Mouse (Mus musculus): ENCODE results near the gene Scg3. TPM values are rescaled to one million over a fixed set of nuclear protein-coding genes. Genes with fewer than 3 reads are reported as not detected.
A peak's percentile ranks its signal among the peaks of the same experiment; 100 is the strongest.
"Not testable (repeated sequence)": the region's sequence is repeated elsewhere in the genome, so short reads cannot be mapped to it uniquely, and the experiment has no call there.

Scg3 gene
- polyA plus RNA-seq, 1 experiment = not detected

- Histone ChIP-seq H3K4me1 (ENCODE audit: control insufficient read depth, insufficient read depth, low read length) (no peaks in the 10 kb centered on the region), H3K27ac (ENCODE audit: insufficient read depth, low read length) (no peak overlapping the region), H3K36me3 (ENCODE audit: control insufficient read depth, insufficient read depth, low read length, poor library complexity, severe bottlenecking) (no peaks in the 10 kb centered on the region), H3K9ac (ENCODE audit: low read depth, poor library complexity, severe bottlenecking) (peak overlapping the region; percentile 90), H3K27me3 (ENCODE audit: control insufficient read depth, insufficient read depth, low read length, poor library complexity, severe bottlenecking) (no peaks in the 10 kb centered on the region; the same call in 1 of the 2 replicates), H3K9me3 (replicated peaks; ENCODE audit: control insufficient read depth, insufficient read depth, low read length, poor library complexity, severe bottlenecking) (no peaks in the 10 kb centered on the region), H3K4me3 (ENCODE audit: low read depth, low read length) (peak overlapping the region; percentile 79)
- TF ChIP-seq CTCF (IDR thresholded peaks at IDR 0.05; ENCODE audit: low read depth, low read length) = no peak
- no peak for TF ChIP-seq EP300 (IDR thresholded peaks at IDR 0.05; ENCODE audit: insufficient read depth, low read depth, low read length)
- TF ChIP-seq POLR2A (IDR thresholded peaks at IDR 0.05; ENCODE audit: insufficient read depth, low read length) = no peak
Observed at GRCm38 (mm10) chr9:75624983-75625555, 58.8 kb downstream of the Scg3 start.

DNA sequence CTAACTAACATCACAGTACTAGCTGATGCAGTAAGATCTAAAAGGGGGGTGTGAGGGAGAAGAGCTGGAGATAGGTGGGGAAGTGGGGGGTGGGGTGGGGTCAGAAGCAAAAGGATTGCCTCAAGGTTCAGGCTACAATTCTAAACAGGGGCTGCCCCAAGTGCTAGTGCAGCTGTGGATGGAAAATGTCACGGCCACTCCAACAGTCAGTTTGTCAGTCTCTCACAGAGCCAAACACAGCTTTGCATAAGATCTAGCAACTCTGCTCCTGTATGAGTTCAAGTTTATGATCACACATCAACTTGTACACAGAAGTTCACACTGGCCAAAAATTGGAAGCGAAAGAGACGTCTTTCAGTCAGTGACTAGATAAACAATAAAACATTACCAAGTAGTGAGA is 62.4 kb downstream of the Scg3 start:
- Histone ChIP-seq H3K27me3 (ENCODE audit: control insufficient read depth, insufficient read depth, low read length, poor library complexity, severe bottlenecking) (no peaks in the 10 kb centered on the region), H3K27ac (ENCODE audit: insufficient read depth, low read length) (no peak overlapping the region), H3K36me3 (ENCODE audit: control insufficient read depth, insufficient read depth, low read length, poor library complexity, severe bottlenecking) (no peaks in the 10 kb centered on the region), H3K9ac (ENCODE audit: low read depth, poor library complexity, severe bottlenecking) (no peak overlapping the region), H3K4me1 (ENCODE audit: control insufficient read depth, insufficient read depth, low read length) (no peaks in the 10 kb centered on the region), H3K4me3 (ENCODE audit: low read depth, low read length) (no peak overlapping the region), H3K9me3 (replicated peaks; ENCODE audit: control insufficient read depth, insufficient read depth, low read length, poor library complexity, severe bottlenecking) (no peaks in the 10 kb centered on the region)
- no peak for TF ChIP-seq EP300 (IDR thresholded peaks at IDR 0.05; ENCODE audit: insufficient read depth, low read depth, low read length)
- no peak for TF ChIP-seq POLR2A (IDR thresholded peaks at IDR 0.05; ENCODE audit: insufficient read depth, low read length)
- no peak for TF ChIP-seq CTCF (IDR thresholded peaks at IDR 0.05; ENCODE audit: low read depth, low read length)

GRCm38 (mm10) chr9:75619761-75620160 is 64.1 kb downstream of the Scg3 start:
- H3K9ac ChIP-seq (ENCODE audit: low read depth, poor library complexity, severe bottlenecking); H3K4me1 ChIP-seq (ENCODE audit: control insufficient read depth, insufficient read depth, low read length); H3K27me3 ChIP-seq (ENCODE audit: control insufficient read depth, insufficient read depth, low read length, poor library complexity, severe bottlenecking); H3K27ac ChIP-seq (ENCODE audit: insufficient read depth, low read length); H3K9me3 ChIP-seq (replicated peaks; ENCODE audit: control insufficient read depth, insufficient read depth, low read length, poor library complexity, severe bottlenecking); H3K36me3 ChIP-seq (ENCODE audit: control insufficient read depth, insufficient read depth, low read length, poor library complexity, severe bottlenecking); H3K4me3 ChIP-seq (ENCODE audit: low read depth, low read length): not testable (repeated sequence)

DNA sequence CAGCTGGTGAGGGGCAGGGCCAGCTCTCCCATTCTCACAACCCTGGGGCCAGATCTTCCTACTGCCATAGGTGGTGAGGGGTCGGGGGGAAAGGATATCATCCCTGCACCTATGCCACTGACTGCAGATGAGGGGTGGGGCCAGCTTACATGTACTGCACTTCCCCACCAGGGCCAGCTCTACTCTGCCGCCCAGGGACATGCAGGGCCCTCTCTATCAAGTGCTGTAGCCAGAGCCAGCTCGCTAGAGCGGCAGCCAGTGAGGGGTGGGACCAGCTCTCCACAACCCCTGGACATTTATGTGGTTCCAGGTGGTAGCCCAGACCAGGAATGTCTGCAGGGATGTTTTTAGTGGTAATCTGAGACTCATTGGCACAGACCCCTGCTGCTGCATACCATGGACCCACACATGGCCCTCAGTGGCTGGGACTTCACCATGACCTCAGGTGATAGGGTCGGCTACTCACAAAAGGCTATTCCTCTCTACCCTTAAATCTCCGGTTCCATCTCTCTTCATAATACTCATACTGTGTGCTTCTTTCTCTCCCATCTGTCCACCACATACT is 64.9 kb downstream of the Scg3 start:
- Histone ChIP-seq H3K4me3 (ENCODE audit: low read depth, low read length) (no peak overlapping the region), H3K9ac (ENCODE audit: low read depth, poor library complexity, severe bottlenecking) (no peak overlapping the region), H3K27me3 (ENCODE audit: control insufficient read depth, insufficient read depth, low read length, poor library complexity, severe bottlenecking) (no peaks in the 10 kb centered on the region), H3K27ac (ENCODE audit: insufficient read depth, low read length) (no peak overlapping the region), H3K9me3 (replicated peaks; ENCODE audit: control insufficient read depth, insufficient read depth, low read length, poor library complexity, severe bottlenecking) (no peaks in the 10 kb centered on the region), H3K36me3 (ENCODE audit: control insufficient read depth, insufficient read depth, low read length, poor library complexity, severe bottlenecking) (no peaks in the 10 kb centered on the region), H3K4me1 (ENCODE audit: control insufficient read depth, insufficient read depth, low read length) (no peaks in the 10 kb centered on the region)
- TF ChIP-seq EP300 (IDR thresholded peaks at IDR 0.05; ENCODE audit: insufficient read depth, low read depth, low read length) = no peak
- no peak for TF ChIP-seq CTCF (IDR thresholded peaks at IDR 0.05; ENCODE audit: low read depth, low read length)
- no peak for TF ChIP-seq POLR2A (IDR thresholded peaks at IDR 0.05; ENCODE audit: insufficient read depth, low read length)

- no peaks in the 10 kb centered on the region for H3K9me3 ChIP-seq (replicated peaks; ENCODE audit: control insufficient read depth, insufficient read depth, low read length, poor library complexity, severe bottlenecking)
- no peak for TF ChIP-seq POLR2A (IDR thresholded peaks at IDR 0.05; ENCODE audit: insufficient read depth, low read length)
- H3K4me3 ChIP-seq (ENCODE audit: low read depth, low read length) = no peak overlapping the region
- no peaks in the 10 kb centered on the region for H3K27me3 ChIP-seq (ENCODE audit: control insufficient read depth, insufficient read depth, low read length, poor library complexity, severe bottlenecking)
- H3K36me3 ChIP-seq (ENCODE audit: control insufficient read depth, insufficient read depth, low read length, poor library complexity, severe bottlenecking) = no peaks in the 10 kb centered on the region
- H3K4me1 ChIP-seq (ENCODE audit: control insufficient read depth, insufficient read depth, low read length) = no peaks in the 10 kb centered on the region
- H3K9ac ChIP-seq (ENCODE audit: low read depth, poor library complexity, severe bottlenecking) = no peak overlapping the region
- no peak overlapping the region for H3K27ac ChIP-seq (ENCODE audit: insufficient read depth, low read length)
Observed at GRCm38 (mm10) chr9:75616560-75616959, 67.3 kb downstream of the Scg3 start.

- Histone ChIP-seq H3K36me3 (ENCODE audit: control insufficient read depth, insufficient read depth, low read length, poor library complexity, severe bottlenecking) (no peaks in the 10 kb centered on the region), H3K27ac (ENCODE audit: insufficient read depth, low read length) (no peak within 1 kb of the TSS), H3K27me3 (ENCODE audit: control insufficient read depth, insufficient read depth, low read length, poor library complexity, severe bottlenecking) (no peaks in the 10 kb centered on the region), H3K9me3 (replicated peaks; ENCODE audit: control insufficient read depth, insufficient read depth, low read length, poor library complexity, severe bottlenecking) (no peaks in the 10 kb centered on the region), H3K4me3 (ENCODE audit: low read depth, low read length) (peak within 1 kb of the TSS; percentile 95), H3K4me1 (ENCODE audit: control insufficient read depth, insufficient read depth, low read length) (peaks cover 1% of the 10 kb centered on the region), H3K9ac (ENCODE audit: low read depth, poor library complexity, severe bottlenecking) (peak within 1 kb of the TSS; percentile 65)
- TF ChIP-seq EP300 (IDR thresholded peaks at IDR 0.05; ENCODE audit: insufficient read depth, low read depth, low read length) (no peak), POLR2A (IDR thresholded peaks at IDR 0.05; ENCODE audit: insufficient read depth, low read length) (no peak), CTCF (IDR thresholded peaks at IDR 0.05; ENCODE audit: low read depth, low read length) (no peak)
Observed at GRCm38 (mm10) chr9:75610571-75611493, 73.0 kb downstream of the Scg3 start, which contains the start of gene Tmod2. Gene Tmod2, minus strand, starts transcription at chr9:75611325.
